Mouse (Mus musculus) liver, adult 2 months (tissue): Measurements from ENCODE around the gene Tor4a.

Experiments
- CTCF ChIP-seq: fragments of 200-500 bp; IDR thresholded peaks from 2 replicates; pipeline ENCODE4 v1.5.1; 2011; ENCODE audit warnings: low read depth, low read length, control low read depth
- POLR2A ChIP-seq: fragments of 200-500 bp; IDR thresholded peaks from 2 replicates; pipeline ENCODE4 v1.6.1; 2011; ENCODE audit warnings: low read length, control low read depth; ENCODE audit not compliant: insufficient read depth; ENCODE audit errors: extremely low read depth

DNA sequence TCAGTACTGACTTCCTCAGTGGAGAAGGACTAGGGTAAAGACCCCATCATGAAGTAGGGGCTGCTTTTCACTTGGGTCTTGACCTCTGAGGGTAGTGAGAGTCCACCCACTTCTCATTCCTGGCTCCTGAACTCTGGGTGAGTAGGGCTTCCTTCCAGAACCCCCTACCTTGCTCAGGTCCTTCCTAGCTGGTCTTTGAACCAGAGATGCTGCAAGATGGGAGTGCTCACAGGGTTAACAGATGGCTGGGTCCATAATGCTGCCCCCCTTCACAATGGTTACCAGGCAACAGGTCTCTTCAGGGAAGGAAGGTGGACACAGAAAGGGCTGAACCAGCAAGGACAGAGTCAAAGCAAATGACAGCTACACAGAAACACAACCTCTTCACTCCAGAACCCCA is 21.8 kb upstream of the Tor4a start, which contains the start of gene Fam166a:
- TF ChIP-seq POLR2A (no peak), CTCF (no peak)
